Comparison of ENCODE assay signal across 29 mouse cellular contexts in the genomic region with DNA sequence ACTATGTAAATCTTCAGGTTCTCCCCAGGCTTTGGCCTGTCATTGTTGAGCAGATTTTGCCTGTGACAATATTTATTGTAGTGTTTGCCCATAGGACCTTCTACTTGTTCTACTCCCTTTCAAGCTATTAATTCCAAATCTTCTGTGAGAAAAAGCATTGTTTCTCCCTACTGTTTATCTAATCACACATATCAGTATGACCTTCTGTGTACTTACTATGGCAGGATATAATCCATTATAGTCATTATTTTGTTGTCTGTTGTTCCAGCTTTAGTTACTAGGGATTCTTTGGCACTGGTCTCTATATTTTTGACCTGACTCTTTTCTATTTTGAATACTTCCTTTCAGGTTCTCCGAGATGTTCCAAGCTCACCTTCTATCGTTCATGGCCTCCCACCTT. TPM values are rescaled to one million over a fixed set of nuclear protein-coding genes. Genes with fewer than 3 reads are reported as not detected.
"Had no signal": no experiment of that assay in that cellular context is flagged by ENCODE, and none has a peak within 500 bp of the region (broad histone marks: within the 10 kb centered on the region; RNA-seq: fewer than 3 reads in every experiment).

No protein-coding gene starts in this region.

- H3K9me3 ChIP-seq: embryonic facial prominence, embryonic 10.5 days; embryonic facial prominence, embryonic 12.5 days; embryonic facial prominence, embryonic 13.5 days; embryonic facial prominence, embryonic 15.5 days; forebrain, embryonic 10.5 days; forebrain, embryonic 12.5 days; forebrain, embryonic 13.5 days; forebrain, embryonic 15.5 days had no signal

- H3K4me3 ChIP-seq: embryonic facial prominence, embryonic 10.5 days; embryonic facial prominence, embryonic 12.5 days; embryonic facial prominence, embryonic 13.5 days; embryonic facial prominence, embryonic 15.5 days; erythroblast, embryonic 14.5 days; forebrain, embryonic 10.5 days; forebrain, embryonic 12.5 days; forebrain, embryonic 13.5 days; forebrain, embryonic 15.5 days; gastrocnemius, adult 2 months had no signal

- H3K27me3 ChIP-seq: embryonic facial prominence, embryonic 12.5 days; embryonic facial prominence, embryonic 13.5 days; embryonic facial prominence, embryonic 15.5 days; forebrain, embryonic 12.5 days; forebrain, embryonic 13.5 days; forebrain, embryonic 15.5 days had no signal

- H3K27ac ChIP-seq: embryonic facial prominence, embryonic 10.5 days; embryonic facial prominence, embryonic 12.5 days; embryonic facial prominence, embryonic 13.5 days; embryonic facial prominence, embryonic 15.5 days; forebrain, embryonic 10.5 days; forebrain, embryonic 12.5 days; forebrain, embryonic 13.5 days; forebrain, embryonic 15.5 days had no signal

- DNase-seq: cerebellum, adult 2 months; cerebellum, adult 8-10 months; cerebellum, adult 9-10 months; cerebellum, adult 9-11 months; cerebellum, postnatal 10 days; cerebellum, postnatal 14 days; cerebellum, postnatal 25 days; cerebellum, postnatal 36 days; embryo, embryonic 11 days; forebrain, postnatal 0 days; gastrocnemius, adult 2 months; gastrocnemius, postnatal 10 days; gastrocnemius, postnatal 14 days; gastrocnemius, postnatal 25 days; gastrocnemius, postnatal 36 days; heart, adult 18-20 months had no signal

- ATAC-seq: forebrain, embryonic 13.5 days; forebrain, embryonic 14.5 days; forebrain, embryonic 15.5 days; forebrain, embryonic 16.5 days; forebrain, postnatal 0 days had no signal

- H3K36me3 ChIP-seq: embryonic facial prominence, embryonic 10.5 days; embryonic facial prominence, embryonic 12.5 days; embryonic facial prominence, embryonic 15.5 days; forebrain, embryonic 10.5 days; forebrain, embryonic 12.5 days; forebrain, embryonic 15.5 days had no signal

- H3K9ac ChIP-seq: embryonic facial prominence, embryonic 12.5 days; embryonic facial prominence, embryonic 13.5 days; embryonic facial prominence, embryonic 15.5 days; forebrain, embryonic 12.5 days; forebrain, embryonic 13.5 days; forebrain, embryonic 15.5 days; forebrain, postnatal 0 days had no signal

- H3K4me2 ChIP-seq: embryonic facial prominence, embryonic 12.5 days; embryonic facial prominence, embryonic 13.5 days; embryonic facial prominence, embryonic 15.5 days; forebrain, embryonic 12.5 days; forebrain, embryonic 13.5 days; forebrain, embryonic 15.5 days had no signal

- H3K4me1 ChIP-seq: embryonic facial prominence, embryonic 13.5 days; embryonic facial prominence, embryonic 15.5 days; forebrain, embryonic 12.5 days; forebrain, embryonic 13.5 days; forebrain, embryonic 15.5 days had no signal

RNA-seq across cellular contexts. Expression of gene Cyp26b1, which starts 32.7 kb away (rescaled TPM):
- total RNA-seq: common myeloid progenitor, adult 5-6 weeks; granulocyte monocyte progenitor cell, adult 5-6 weeks had no signal
- polyA plus RNA-seq: erythroblast, embryonic 14.5 days had no signal
